Mouse (Mus musculus) erythroblast, adult 5-6 weeks (primary cell): ENCODE measurements around the gene Syap1. TPM values are rescaled to one million over a fixed set of nuclear protein-coding genes. Genes with fewer than 3 reads are reported as not detected.
"Not testable (repeated sequence)": the region's sequence is repeated elsewhere in the genome, so short reads cannot be mapped to it uniquely, and the experiment has no call there.

Experiments
- ATAC-seq: replicated peaks from 2 replicates; pipeline ENCODE4 v1.8.0; 2016; ENCODE audit warnings: moderate number of reproducible peaks, mild to moderate bottlenecking, moderate TSS enrichment, inconsistent platforms; ENCODE audit not compliant: poor library complexity, low FRiP score, severe bottlenecking
- total RNA-seq, 2 experiments: library from RNA; stranded (forward) in 1 of 2; stranded (reverse) in 1 of 2; fragments of 150-400 nt in 1 of 2; fragments of 200-764, 138-1000 nt in 1 of 2; gene quantifications; 2 replicates each; pipeline versions ENCODE4 v1.2.3 to v1.2.4; 2015 to 2017; ENCODE audit warnings: low replicate concordance in 2 of 2

Syap1 gene
- 7.1 and 13.2 TPM in 2 replicates for total RNA-seq (2015; ENCODE audit: low replicate concordance)
- 29.5 and 30.1 TPM in 2 replicates for total RNA-seq (2017; ENCODE audit: low replicate concordance)

DNA sequence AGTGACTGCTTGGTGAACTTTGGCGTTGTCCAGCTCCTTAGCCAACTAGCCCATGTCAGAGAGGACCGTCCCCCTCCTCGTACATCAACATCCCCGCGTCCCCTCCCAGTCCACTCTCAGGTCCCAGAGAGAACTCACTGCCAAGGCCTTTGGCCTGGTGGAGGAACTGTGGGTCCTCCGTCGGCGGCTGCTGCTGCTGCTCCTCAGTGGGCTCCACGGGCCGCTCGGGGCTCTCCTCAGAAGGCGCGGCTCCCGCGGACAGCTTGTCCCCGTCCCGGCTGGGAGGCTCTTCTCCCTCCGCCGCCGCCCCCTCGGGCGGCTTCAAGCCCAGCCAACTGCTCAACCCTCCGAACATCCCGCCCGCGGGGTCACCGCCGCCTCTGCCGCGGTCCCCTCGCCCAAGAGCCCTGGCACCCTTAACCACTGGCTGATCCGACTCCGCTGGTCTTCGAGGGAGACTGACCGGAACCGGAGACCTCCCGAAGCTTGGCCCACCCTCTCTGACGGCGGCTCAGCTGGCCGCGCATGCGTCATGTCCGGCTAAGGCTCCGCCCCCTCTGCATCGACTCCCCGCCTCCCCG, at the start of gene Syap1:
Gene Syap1 (minus strand): TSS at position 517 of the 581 bp plus-strand sequence.
- peak; percentile 99 for ATAC-seq

DNA sequence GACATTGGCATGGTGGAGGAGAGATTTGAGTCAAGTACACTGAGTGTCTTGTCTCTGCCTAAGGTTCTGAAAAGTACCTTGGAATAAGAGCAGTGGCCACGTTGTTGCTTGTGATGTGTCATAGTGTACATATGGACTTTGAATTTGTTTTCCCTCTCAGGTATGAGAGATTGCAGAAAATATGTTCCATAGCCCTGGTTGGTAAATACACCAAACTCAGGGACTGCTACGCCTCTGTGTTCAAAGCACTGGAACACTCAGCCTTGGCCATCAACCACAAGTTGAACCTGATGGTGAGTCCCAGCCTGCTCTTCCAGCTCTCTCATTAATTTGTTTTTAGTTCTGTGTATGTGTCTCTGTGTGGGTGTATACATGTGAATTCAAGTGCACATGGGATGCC, 43.2 kb upstream of the Syap1 start:
- no peak for ATAC-seq

DNA sequence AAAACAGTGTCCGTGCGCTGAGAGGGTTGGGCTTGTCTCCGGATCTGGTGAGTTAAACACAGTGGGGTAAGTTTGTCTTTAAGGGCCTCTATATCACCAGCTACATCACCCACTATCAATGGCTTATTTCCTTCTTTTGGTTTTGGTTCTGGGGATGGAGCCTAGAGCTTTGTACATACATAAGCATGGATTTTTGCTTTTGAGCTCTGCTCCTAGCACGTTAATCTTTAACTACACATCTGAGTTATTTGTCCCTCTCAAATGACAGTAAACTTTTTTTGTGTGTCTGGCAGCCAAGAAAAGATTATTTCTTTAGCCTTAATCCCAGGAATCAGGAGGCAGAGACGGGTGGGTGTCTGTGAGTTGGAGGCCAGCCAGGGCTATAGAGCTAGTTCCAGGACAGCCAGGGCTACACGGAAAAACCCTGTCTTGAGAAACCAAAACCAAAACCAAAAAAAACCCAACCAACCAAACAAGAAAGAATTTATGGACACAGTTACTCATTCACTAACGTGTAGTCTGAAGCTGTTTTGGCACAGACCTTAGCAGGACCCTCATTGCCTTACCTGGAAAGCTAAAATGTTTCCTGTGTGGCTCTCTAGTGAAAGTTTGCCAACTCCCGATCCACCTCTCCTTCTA, 33.4 kb upstream of the Syap1 start:
- no peak for ATAC-seq

DNA sequence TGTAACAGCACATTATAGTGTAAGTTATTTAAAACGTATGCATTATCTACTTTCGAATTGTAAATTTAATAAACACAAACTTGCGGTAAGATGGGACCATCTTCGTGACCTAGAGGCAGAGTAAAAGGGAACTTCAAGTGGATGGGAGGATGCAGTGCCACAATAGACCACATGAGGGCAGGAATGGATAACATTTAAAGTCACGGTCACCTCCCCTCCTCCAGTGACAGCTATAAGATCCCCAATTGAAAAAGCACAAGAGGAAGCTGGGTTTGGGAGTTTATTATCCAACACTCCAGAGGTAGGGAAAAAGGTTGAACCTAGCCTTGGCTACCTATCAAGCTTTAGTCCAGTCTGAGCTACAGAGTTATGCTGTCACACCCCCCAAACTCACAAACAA, 27.4 kb upstream of the Syap1 start:
- no peak for ATAC-seq

DNA sequence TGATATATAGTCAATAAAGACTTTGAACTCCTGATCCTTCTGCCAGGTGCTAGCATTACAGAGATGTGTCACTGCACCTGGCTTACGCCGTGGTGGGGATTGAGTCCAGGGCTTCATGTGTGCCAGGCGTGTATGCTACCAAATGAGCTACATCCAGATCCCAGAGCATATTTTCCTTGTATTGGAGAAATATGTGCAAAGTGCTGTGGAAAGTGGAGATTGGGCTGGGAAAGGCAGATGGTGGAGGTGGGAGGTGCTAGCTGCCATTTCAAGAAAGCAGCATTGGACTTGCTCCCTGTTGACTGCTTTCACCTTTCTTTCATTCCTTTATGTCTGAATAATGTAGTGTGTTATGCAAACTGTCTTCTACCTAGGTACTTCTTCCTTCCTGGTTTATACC, 25.4 kb upstream of the Syap1 start:
- no peak for ATAC-seq

DNA sequence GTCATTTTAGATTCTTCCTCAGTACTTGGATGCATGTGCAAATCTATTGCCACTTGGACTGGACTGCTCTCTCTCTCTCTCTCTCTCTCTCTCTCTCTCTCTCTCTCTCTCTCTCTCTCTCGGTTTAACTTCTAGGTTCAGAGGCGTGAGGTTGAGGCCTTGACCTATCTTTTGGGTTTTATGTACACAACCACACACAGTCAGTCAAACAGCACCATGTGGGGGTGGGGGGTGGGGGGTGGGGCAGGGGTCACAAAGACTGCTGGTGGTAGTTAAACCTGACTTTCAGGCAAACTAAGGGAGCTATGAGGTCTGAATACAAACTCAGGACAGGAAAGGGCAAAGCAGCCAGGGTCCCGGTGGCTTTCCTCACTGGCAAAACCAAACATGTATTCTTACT, 19.3 kb upstream of the Syap1 start:
- ATAC-seq: no peak

DNA sequence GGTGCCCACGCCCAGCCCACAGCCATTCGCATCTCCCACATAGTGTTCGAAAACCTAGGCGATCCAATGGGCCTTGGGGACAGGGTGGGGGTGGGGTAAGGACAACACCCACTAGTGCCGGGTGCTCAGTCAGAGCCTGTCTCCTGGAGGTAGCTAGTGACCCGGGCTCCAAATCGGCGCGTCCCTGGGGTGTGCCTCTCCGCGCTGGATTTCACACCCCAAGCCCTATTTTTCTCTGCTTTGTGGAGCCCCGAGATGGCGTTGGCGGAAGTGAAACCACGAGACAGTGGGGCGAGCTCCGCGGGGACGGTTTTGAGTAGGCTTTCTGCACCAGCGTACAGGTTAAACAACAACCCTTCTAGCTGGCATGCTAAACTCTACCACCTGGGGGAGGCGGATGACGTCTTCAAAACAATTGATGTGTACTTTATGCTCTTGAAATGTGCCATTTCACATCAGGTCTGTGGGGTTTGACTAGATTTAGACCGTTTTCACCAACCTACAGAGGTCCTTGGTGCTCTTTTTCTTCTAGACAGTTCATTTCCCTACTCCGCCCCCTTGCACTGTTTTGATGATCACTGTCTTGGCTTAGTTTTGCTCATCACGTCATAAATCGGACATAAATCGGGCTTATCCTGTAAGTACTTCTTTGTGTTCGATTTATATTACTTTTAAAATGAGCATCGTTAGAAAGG, 13.9 kb upstream of the Syap1 start:
- peak; percentile 80 for ATAC-seq

DNA sequence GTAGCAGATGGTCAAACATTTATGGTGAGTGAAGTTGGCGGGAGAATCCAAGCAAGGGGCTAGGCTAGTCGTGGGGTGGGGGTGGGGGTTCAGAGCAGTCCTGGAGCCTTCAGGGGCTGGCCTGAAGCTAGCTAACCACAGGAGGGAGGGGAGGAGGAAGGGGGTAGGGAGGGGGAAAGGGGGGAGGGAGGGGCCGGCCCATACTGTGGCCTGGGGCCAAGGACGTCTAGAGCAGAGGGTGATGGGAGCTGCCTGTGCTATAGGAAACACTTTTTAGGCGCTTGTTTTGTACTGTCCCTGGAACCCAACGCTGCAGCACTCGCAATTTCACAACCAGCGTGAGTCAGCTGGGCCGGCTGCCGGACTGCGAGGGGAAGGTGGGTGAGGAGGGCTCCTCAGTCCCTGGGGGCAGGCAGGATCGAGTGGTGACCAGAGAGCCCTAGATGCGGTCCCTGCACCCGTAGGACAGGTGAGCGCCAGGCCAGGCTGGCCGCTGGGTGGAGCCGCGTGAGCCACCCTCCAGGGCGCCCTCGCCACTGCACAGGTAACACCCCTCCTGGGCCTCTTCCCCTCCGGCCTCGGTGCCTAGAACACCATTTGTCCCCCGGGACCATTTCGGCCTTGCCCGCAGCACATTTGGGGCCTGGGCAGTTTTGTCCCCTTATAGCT, 13.3 kb upstream of the Syap1 start:
- peak; percentile 81 for ATAC-seq

DNA sequence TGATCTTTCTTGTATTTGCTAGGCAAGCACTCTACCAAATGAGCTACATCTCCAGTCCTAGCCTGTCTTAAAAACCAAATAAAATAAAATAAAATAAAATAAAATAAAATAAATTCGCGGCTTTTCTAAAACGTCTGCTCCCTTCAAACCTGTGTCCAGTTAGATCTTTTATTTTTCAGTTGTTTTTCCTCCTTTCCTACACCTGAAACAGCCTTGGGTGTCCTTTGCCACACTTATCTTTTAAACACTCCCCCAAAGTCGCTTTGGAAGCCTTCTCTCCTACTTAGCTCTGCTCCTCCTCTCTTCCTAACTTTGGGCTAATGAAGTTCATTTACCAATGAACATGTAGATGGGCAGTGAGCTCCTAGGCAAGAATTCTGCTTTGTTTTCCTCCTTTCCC, 12.7 kb upstream of the Syap1 start, which contains the start of gene Ctps2:
Gene Ctps2 (plus strand): TSS at position 301 of the 400 bp plus-strand sequence.
- no peak for ATAC-seq

DNA sequence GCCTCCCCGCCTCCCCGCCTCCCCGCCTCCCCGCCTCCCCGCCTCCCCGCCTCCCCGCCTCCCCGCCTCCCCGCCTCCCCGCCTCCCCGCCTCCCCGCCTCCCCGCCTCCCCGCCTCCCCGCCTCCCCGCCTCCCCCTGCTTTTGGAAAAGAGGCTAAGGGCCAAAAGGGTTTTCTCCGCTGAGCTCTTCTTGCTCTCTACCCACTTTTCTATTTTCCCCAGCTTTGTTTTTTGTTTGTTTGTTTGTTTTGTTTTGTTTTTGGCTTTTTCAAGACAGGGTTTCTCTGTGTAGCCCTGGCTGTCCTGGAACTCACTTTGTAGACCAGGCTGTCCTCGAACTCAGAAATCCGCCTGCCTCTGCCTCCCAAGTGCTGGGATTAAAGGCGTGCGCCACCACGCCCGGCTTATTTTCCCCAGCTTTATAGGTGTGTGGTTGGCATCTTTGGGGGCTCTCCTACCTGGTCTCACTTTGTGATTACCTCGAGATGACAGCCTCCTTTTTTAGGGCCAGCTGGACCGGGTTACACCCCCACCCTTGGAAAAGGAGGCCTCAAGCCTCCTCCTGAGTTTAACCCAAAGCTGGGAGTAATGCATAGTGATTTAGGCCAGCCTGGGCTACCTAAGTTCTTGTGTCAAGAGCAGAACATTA, 452 bp upstream of the Syap1 start:
- ATAC-seq: not testable (repeated sequence)

DNA sequence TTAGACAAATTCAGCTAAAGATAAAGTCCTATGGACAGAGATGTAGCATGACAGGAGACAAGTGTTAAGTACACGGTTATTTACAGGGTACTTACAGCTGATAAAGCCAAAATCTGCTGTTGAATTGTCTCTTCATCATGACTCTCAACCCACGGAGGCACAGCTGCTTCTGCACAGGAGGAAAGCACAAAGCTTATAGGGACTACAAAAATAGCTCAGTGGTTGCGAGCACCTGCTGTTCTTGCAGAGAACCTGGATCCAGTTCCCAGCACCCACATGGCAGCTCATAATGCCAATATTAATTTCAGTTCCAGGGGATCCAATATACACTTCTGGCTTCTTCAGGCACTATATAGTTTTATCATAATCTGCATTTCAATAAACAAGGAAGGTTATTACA, 10.0 kb downstream of the Syap1 start:
- ATAC-seq: no peak

DNA sequence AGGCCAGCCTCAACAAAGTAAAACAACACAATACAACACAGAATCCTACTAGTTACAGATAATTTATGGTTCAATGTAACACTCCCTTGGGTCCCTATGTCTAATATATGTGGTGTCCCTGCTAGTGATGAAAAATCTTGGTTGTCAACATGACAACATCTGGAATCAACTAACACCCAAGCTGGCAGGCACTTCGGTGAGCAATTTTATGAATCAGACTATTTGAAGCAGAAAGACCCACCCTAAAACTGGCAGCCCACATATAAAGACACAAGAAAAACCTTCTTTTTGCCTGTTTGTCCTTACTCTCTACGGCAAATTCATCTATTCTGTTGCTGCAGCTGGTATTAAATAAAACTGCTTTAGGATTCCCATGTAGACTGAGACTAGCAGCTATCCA, 14.5 kb downstream of the Syap1 start:
- no peak for ATAC-seq

DNA sequence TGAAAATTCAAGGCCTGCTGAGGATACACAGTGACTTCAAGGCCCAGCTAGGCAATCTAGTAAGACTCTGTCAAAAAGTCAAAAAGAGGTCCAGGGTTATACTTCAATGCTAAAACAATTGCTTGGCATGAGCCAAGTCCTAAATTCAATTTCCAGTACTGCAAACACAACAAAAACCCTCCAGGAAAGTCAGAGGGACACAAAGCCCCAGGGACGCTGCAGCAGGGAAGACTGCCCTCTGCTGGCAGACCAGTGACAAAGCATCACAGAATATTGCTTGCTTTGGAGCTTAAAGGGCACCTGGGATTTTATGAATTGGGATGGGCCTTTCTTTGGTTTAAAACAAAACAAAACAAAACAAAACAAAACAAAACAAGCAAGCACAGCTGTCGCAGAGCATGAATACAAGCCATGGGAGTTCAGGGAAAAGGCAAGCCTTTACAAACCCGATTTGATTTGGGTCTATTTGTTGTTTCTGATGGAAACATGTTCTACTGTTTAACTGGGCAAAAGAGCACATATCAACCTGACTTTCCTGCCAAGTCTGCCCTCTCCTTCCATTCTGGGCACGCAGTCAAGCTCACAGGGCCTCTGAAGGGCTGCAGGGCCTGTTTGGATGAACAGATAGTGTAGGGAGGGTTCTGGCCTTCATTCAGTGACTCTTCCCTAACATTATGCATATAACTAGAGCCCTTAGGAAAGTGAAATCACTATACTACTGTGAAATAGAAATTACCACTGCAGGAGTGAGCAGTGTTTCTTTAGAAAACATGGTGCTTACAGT, 16.3 kb downstream of the Syap1 start:
- peak; percentile 83 for ATAC-seq

DNA sequence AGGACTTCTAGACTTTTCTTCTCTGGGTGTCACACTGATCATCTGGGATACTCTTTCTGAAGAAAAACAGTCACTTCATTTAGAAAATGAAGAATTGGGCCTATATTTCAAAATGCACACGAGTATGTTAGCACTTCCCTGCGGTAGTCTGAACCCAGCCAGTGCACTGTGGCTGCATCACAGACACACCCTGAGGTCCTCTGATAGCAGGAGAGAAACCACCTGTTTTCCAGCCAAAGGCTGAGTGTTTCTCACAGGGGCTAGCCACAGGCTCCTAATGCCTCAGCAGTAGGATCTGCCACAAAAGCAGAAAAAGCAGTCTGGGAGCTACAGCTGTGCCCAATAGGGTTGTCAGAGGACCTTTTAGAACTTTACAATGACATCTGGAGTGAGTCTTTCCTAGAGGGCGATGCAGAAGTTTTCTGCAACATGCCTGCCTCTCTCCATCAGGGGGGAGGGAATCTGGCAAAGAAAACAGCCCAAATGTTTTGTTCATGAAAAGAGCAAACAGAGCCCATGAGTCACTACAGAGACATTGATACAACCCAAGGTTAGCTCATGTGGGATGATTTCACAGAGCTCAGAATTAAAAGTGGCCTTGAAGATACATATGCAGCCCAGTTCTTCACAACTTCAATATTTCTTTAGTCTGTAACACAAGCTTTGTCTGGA, 19.8 kb downstream of the Syap1 start:
- ATAC-seq: no peak

DNA sequence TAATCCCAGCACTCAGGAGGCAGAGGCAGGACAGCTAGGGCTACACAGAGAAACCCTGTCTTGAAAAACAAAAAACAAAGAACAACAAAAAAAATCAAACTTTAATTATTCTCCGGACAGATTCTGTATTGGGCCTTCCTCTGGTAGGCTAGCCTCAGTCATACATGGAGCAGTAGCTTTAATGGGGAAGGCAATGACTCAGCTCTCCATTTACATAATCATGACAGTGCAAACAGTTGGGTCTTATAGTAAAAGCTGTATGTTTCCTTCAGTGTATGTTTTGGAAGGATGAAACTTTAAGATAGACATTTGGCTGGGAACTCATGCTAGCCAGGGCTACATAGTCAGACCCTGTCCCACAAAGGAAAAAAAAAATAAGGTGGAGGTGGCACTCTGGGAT, 39.6 kb downstream of the Syap1 start:
- ATAC-seq: no peak

DNA sequence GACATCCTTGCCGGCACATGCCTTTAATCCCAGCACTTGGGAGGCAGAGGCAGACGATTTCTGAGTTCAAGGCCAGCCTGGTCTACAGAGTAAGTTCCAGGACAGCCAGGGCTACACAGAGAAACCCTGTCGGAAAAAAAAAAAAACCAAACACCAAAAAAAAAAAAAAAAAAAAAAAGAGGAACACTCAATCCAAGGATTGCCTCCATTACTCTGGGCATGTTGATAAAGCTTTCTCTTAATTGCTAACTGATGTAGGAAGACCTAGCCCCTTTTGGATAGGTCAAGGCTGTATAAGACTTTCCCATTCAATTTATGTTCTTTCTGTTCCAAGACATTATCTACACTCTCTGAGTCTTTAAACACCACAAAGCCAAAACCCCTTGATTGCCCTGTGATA, 42.7 kb downstream of the Syap1 start:
- no peak for ATAC-seq

DNA sequence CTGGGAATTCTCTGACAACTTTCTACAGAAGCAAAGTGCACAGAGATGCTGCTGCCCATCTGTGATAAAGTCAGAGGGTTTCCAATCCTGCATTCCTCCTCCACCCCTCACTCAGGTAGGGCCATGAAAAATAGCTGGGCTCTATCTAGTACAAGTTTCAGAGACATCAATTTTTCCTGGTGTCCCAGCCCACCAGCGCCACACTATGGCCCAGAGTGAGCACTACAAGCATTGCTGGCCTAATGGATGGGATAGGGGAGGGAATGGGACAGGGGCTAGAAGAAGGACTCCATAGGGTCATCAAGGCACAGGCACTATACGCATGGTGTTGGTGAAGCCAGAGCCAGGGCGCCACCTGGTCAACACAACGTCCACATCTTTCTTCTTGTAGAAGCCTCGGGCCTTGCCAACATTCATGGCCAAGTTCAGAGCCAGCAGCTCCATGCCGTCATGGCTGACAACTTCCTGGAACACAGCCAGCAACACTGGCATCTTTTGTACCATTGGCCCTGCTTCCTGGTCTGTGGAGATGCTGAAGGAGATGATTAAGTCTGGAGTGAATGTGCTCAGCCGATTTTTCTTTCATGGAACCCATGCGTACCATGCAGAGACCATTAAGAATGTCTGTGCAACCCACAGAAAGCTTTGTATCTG, 43.7 kb downstream of the Syap1 start:
- ATAC-seq: no peak

DNA sequence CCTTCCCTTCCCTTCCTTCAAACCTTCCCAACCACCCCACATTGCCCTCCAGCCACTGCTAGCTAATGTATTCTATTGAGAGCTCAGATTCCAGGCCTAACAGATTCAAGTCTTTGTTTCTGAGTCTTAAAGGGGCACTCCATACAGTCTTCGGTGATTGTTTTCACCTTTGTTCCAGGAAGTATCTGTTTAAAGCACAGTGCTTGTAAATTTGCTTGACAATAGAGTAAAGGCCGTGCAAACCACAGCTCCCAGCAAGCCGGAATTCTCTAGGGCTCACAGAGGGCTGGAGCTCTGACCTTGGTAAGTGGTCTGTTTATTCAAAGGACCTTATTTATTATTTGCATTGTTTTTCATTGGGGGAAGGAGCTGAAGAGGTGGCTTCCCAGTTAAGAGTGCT, 56.1 kb downstream of the Syap1 start:
- ATAC-seq: no peak
